Mouse (Mus musculus): ENCODE data around the gene Rnf220.

Gene Rnf220

GRCm38 (mm10) chr4:117330132-117330531, 166.7 kb downstream of the Rnf220 start:
- DNase-seq = no peak

GRCm38 (mm10) chr4:117326915-117327314, 169.9 kb downstream of the Rnf220 start:
- DNase-seq = no peak

- no peak for DNase-seq
These were observed 171.8 kb downstream of the Rnf220 start for GRCm38 (mm10) chr4:117325076-117325475.

GRCm38 (mm10) chr4:117323515-117324344, 173.1 kb downstream of the Rnf220 start:
- DNase-seq = peak; percentile 94

- DNase-seq = no peak
These were observed 175.8 kb downstream of the Rnf220 start for GRCm38 (mm10) chr4:117321011-117321410.

GRCm38 (mm10) chr4:117318508-117318907, 178.3 kb downstream of the Rnf220 start:
- DNase-seq = no peak

- DNase-seq = no peak
These were observed 179.1 kb downstream of the Rnf220 start for GRCm38 (mm10) chr4:117317701-117318190.

- no peak for DNase-seq
These were observed 180.1 kb downstream of the Rnf220 start for GRCm38 (mm10) chr4:117316800-117317199.

- DNase-seq = no peak
These were observed 181.9 kb downstream of the Rnf220 start for GRCm38 (mm10) chr4:117314849-117315500.

GRCm38 (mm10) chr4:117313085-117313424, 183.8 kb downstream of the Rnf220 start:
- DNase-seq = no peak

- peak; percentile 91 for DNase-seq
These were observed 184.3 kb downstream of the Rnf220 start for GRCm38 (mm10) chr4:117312416-117313084.

- no peak for DNase-seq
These were observed 185.0 kb downstream of the Rnf220 start for GRCm38 (mm10) chr4:117311891-117312290.

GRCm38 (mm10) chr4:117309427-117309826, 187.4 kb downstream of the Rnf220 start:
- DNase-seq = no peak

- no peak for DNase-seq
These were observed 189.6 kb downstream of the Rnf220 start for GRCm38 (mm10) chr4:117307270-117307669.

- no peak for DNase-seq
These were observed 191.4 kb downstream of the Rnf220 start for GRCm38 (mm10) chr4:117305461-117305860.

- DNase-seq = no peak
These were observed 192.4 kb downstream of the Rnf220 start for GRCm38 (mm10) chr4:117304239-117305025.

- DNase-seq = no peak
These were observed 193.1 kb downstream of the Rnf220 start for GRCm38 (mm10) chr4:117303581-117304238.

- no peak for DNase-seq
These were observed 194.6 kb downstream of the Rnf220 start for GRCm38 (mm10) chr4:117302027-117302806.

GRCm38 (mm10) chr4:117299921-117300320, 196.9 kb downstream of the Rnf220 start:
- no peak for DNase-seq

GRCm38 (mm10) chr4:117297819-117298218, 199.0 kb downstream of the Rnf220 start:
- DNase-seq = no peak

- DNase-seq = no peak
These were observed 199.8 kb downstream of the Rnf220 start for GRCm38 (mm10) chr4:117296849-117297593.

Data from heart, adult 11 months (tissue).